Mouse (Mus musculus): ENCODE measurements around the gene AU015836. TPM values are rescaled to one million over a fixed set of nuclear protein-coding genes. Genes with fewer than 3 reads are reported as not detected.

Gene AU015836
- polyA plus RNA-seq (2014; fragmentation: Illumina TruSeq; extraction: RNeasy Lipid Tissue Mini Kit (QIAGEN cat#74804); ENCODE audit: low read depth, low replicate concordance), result 57.0 TPM

GRCm38 (mm10) chrX:93968444-93968843, at the start of gene AU015836:
Gene AU015836, plus strand, starts transcription at chrX:93968659.

Other genes with a start within 250 kb of the AU015836 start
- 176 TPM for gene Pdk3, start 136.5 kb upstream of the AU015836 start, polyA plus RNA-seq (2014; fragmentation: Illumina TruSeq; extraction: RNeasy Lipid Tissue Mini Kit (QIAGEN cat#74804); ENCODE audit: low read depth, low replicate concordance)
- 17.7 TPM for gene Zfx, start 155.0 kb downstream of the AU015836 start, polyA plus RNA-seq (2014; fragmentation: Illumina TruSeq; extraction: RNeasy Lipid Tissue Mini Kit (QIAGEN cat#74804); ENCODE audit: low read depth, low replicate concordance)
- 16.9 TPM for gene Eif2s3x, start 244.2 kb downstream of the AU015836 start, polyA plus RNA-seq (2014; fragmentation: Illumina TruSeq; extraction: RNeasy Lipid Tissue Mini Kit (QIAGEN cat#74804); ENCODE audit: low read depth, low replicate concordance)